Mouse (Mus musculus) neural tube, embryonic 11.5 days (tissue): ENCODE results near the gene Gm10073. TPM values are rescaled to one million over a fixed set of nuclear protein-coding genes. Genes with fewer than 3 reads are reported as not detected.

Experiments used
- ATAC-seq: fragments of 200-750 bp; cut with Nextera tagmentation; 2 replicates; pipeline ENCODE4 v1.8.0; 2017; ENCODE audit warnings: moderate number of reproducible peaks, mild to moderate bottlenecking, moderate TSS enrichment, moderate library complexity; ENCODE audit not compliant: insufficient read depth, low FRiP score, low TSS enrichment
- DNase-seq: peaks from one replicate; pipeline ENCODE4 v3.0.0-alpha.2; 2015; ENCODE audit warnings: low spot score
- H3K27ac ChIP-seq: fragments of 300-500 bp; sonication (generic); 2 replicates; pipeline ENCODE4 v1.5.1; 2014; ENCODE audit warnings: low read depth, mild to moderate bottlenecking, low read length
- H3K27me3 ChIP-seq: fragments of 300-500 bp; sonication (generic); 2 replicates; pipeline ENCODE4 v1.6.1; 2014; ENCODE audit warnings: mild to moderate bottlenecking, low read length, mixed read lengths; ENCODE audit not compliant: control insufficient read depth, insufficient read depth
- H3K36me3 ChIP-seq: fragments of 300-500 bp; sonication (generic); 2 replicates; pipeline ENCODE4 v1.6.1; 2014; ENCODE audit warnings: mild to moderate bottlenecking, low read length, moderate library complexity, mixed read lengths; ENCODE audit not compliant: control insufficient read depth, insufficient read depth
- H3K4me1 ChIP-seq: fragments of 300-500 bp; sonication (generic); 2 replicates; pipeline ENCODE4 v1.6.1; 2014; ENCODE audit warnings: low read length, mixed read lengths; ENCODE audit not compliant: control insufficient read depth, insufficient read depth
- H3K4me2 ChIP-seq: fragments of 300-500 bp; sonication (generic); 2 replicates; pipeline ENCODE4 v1.6.1; 2014; ENCODE audit warnings: low read depth, mild to moderate bottlenecking, moderate library complexity
- H3K4me3 ChIP-seq: fragments of 300-500 bp; sonication (generic); 2 replicates; pipeline ENCODE4 v1.5.1; 2014; ENCODE audit warnings: low read depth, low read length
- H3K9ac ChIP-seq: fragments of 300-500 bp; sonication (generic); 2 replicates; pipeline ENCODE4 v1.6.1; 2014; ENCODE audit warnings: mild to moderate bottlenecking, low read length
- H3K9me3 ChIP-seq: fragments of 300-500 bp; sonication (generic); 2 replicates; pipeline ENCODE4 v1.6.1; 2016; ENCODE audit warnings: low read length; ENCODE audit not compliant: control insufficient read depth
- WGBS: fragments of 180-500 bp; shearing (Covaris S2); extraction: QIAGEN DNeasy Blood & Tissue Kit; methylation state at CpG from one replicate; pipeline ENCODE4 v1.1.7; 2014; 5-methylcytosine and 5-hydroxymethylcytosine counted together
- polyA plus RNA-seq: library from polyadenylated mRNA; unstranded; fragments of >200 nt; fragmentation: Nextera tagmentation; extraction: Ambion mirVana; gene quantifications from 2 replicates; pipeline ENCODE4 v1.2.1, GENCODE M21; 2014

The Gm10073 gene
- polyA plus RNA-seq, 1 experiment from 2014 or later: 4.8 TPM

- H3K36me3 ChIP-seq: no peaks in the 10 kb centered on the region
Observed at GRCm38 (mm10) chr8:106571551-106572172, 1.6 kb downstream of the Gm10073 start.

DNA sequence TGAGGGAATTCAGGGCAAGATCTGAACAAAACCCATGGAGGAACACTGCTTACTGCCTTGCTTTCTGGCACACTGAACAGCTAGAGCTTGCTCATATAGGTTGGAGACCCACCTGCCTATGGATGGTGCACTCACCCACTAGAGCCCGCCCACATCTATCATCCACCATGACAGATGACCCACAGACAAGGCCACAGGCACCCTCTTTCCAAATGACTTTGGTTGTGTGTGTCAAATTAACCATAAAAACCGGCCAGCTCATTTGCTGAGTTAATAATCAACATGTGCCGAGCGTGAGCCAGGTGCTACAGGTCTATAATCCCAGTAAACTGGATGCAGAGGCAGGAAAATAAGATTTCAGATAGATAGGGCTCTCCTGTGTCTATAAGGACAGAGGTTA, 2.9 kb downstream of the Gm10073 start:
- H3K9me3 ChIP-seq: no peaks in the 10 kb centered on the region
- no peak overlapping the region for H3K9ac ChIP-seq
- H3K36me3 ChIP-seq: no peaks in the 10 kb centered on the region
- no peak overlapping the region for H3K27ac ChIP-seq
- no peak for ATAC-seq
- no peak overlapping the region for H3K4me2 ChIP-seq
- WGBS: 45% methylated on average over 4 of the region's 4 CpGs
- H3K27me3 ChIP-seq: no peaks in the 10 kb centered on the region
- H3K4me1 ChIP-seq: no peaks in the 10 kb centered on the region
- DNase-seq: no peak
- no peak overlapping the region for H3K4me3 ChIP-seq

More at GRCm38 (mm10) chr8:106571551-106572172, 1.6 kb downstream of the Gm10073 start:
- no peak for DNase-seq
- no peak overlapping the region for H3K27ac ChIP-seq
- no peaks in the 10 kb centered on the region for H3K27me3 ChIP-seq
- ATAC-seq: no peak
- no peaks in the 10 kb centered on the region for H3K9me3 ChIP-seq
- H3K4me1 ChIP-seq: no peaks in the 10 kb centered on the region
- WGBS: 77% methylated on average over 5 of the region's 5 CpGs
- H3K9ac ChIP-seq: no peak overlapping the region
- no peak overlapping the region for H3K4me3 ChIP-seq
- H3K4me2 ChIP-seq: no peak overlapping the region

DNA sequence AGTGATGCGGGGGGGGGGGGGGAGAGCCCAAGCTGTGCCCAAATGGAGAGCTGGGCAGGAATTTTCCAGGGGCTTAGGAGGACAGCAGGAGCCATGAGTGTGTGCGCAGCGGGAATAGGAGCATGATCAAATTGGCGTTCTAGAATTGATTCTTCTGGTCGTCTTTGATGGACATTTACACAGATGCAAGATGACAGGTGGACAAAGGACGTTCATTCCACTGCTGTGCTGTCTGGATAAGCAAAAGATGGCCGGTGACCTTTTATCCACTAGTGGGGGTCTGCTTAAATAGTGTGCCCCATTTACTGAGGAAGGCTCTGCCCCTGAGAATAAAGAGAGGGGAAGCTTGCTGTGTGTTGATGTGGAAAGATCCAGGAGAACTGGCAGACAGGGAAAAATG, 4.3 kb downstream of the Gm10073 start:
- no peaks in the 10 kb centered on the region for H3K4me1 ChIP-seq
- no peak overlapping the region for H3K9ac ChIP-seq
- H3K4me3 ChIP-seq: no peak overlapping the region
- no peaks in the 10 kb centered on the region for H3K27me3 ChIP-seq
- H3K4me2 ChIP-seq: no peak overlapping the region
- ATAC-seq (no peak), DNase-seq (no peak)
- no peaks in the 10 kb centered on the region for H3K36me3 ChIP-seq
- no peaks in the 10 kb centered on the region for H3K9me3 ChIP-seq
- WGBS: 80% methylated on average over 7 of the region's 7 CpGs
- no peak overlapping the region for H3K27ac ChIP-seq

DNA sequence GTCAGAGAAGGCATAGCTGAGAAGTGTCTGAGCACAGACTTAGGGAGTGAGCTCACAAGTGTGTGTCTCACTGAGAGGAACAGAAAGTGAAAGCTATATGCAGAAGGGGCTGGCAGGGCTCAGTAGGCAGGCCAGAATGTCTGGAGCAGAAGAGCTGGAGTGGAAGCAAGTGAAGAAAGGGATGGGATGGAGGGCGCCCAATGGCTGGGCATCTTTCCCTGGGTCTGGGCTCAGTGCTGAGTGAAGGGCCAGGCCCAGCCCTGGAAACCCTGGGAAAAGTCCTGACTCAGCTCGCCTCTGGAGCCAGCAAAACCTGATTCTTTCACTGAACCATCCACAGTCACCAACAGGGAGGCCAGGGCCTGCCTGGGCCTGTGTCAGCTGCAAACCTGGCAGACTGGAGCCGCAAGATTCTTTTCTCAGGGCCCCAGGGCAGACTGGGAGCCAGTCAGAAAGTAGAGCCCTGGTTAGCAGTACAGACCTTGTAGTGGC, 9.5 kb downstream of the Gm10073 start:
- DNase-seq (no peak), ATAC-seq (no peak)
- H3K4me3 ChIP-seq: no peak overlapping the region
- H3K27me3 ChIP-seq: no peaks in the 10 kb centered on the region
- H3K4me2 ChIP-seq: no peak overlapping the region
- 83% methylated on average over 3 of the region's 3 CpGs for WGBS
- no peaks in the 10 kb centered on the region for H3K9me3 ChIP-seq
- H3K9ac ChIP-seq: no peak overlapping the region
- H3K27ac ChIP-seq: no peak overlapping the region
- H3K36me3 ChIP-seq: no peaks in the 10 kb centered on the region
- H3K4me1 ChIP-seq: no peaks in the 10 kb centered on the region

GRCm38 (mm10) chr8:106561097-106561865, 12.0 kb downstream of the Gm10073 start:
- WGBS: 30% methylated on average over 21 of the region's 21 CpGs
- Histone ChIP-seq H3K9ac (no peak overlapping the region), H3K36me3 (no peaks in the 10 kb centered on the region), H3K27me3 (no peaks in the 10 kb centered on the region), H3K4me1 (no peaks in the 10 kb centered on the region), H3K4me3 (no peak overlapping the region), H3K9me3 (no peaks in the 10 kb centered on the region), H3K27ac (no peak overlapping the region), H3K4me2 (no peak overlapping the region)
- ATAC-seq (no peak), DNase-seq (peak; percentile 53)

GRCm38 (mm10) chr8:106559844-106560243, 13.4 kb downstream of the Gm10073 start:
- no peak for DNase-seq
- no peaks in the 10 kb centered on the region for H3K4me1 ChIP-seq
- no peaks in the 10 kb centered on the region for H3K27me3 ChIP-seq
- no peak for ATAC-seq
- no peaks in the 10 kb centered on the region for H3K36me3 ChIP-seq
- no peak overlapping the region for H3K27ac ChIP-seq
- no peak overlapping the region for H3K9ac ChIP-seq
- H3K4me3 ChIP-seq: no peak overlapping the region
- no peaks in the 10 kb centered on the region for H3K9me3 ChIP-seq
- H3K4me2 ChIP-seq: no peak overlapping the region
- WGBS: 61% methylated on average over 9 of the region's 9 CpGs

DNA sequence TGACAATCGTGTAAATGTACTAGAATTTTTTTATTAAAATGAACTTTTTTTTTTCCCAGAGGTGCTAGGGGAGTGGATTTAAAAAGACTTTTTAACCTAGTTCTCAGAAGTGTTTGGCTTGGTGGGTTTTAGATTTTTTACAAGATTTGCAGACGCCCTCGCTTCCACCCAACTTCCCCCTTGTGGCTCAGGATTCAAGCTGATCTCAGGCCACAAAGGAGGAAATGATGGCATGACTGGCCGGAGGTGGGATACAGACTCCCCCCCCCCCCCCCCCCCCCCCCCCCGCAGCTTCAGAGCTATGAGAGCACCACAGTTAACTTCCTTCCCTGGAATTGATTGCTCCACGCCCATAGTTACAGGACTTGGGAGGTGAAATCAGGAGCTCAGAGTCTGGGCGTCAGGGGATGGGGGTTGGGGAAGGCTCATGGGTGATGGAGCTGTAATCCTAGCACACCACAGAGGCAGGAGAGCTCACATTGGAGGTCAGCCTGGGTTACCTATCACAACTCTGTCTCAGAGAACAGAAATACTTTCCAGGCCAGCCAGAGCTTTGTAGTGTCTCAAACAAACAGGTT, 17.1 kb downstream of the Gm10073 start:
- Histone ChIP-seq H3K4me1 (no peaks in the 10 kb centered on the region), H3K4me2 (no peak overlapping the region), H3K9ac (no peak overlapping the region), H3K27ac (no peak overlapping the region), H3K9me3 (no peaks in the 10 kb centered on the region), H3K36me3 (no peaks in the 10 kb centered on the region), H3K27me3 (no peaks in the 10 kb centered on the region), H3K4me3 (no peak overlapping the region)
- no peak for ATAC-seq
- 67% methylated on average over 6 of the region's 7 CpGs for WGBS
- no peak for DNase-seq

DNA sequence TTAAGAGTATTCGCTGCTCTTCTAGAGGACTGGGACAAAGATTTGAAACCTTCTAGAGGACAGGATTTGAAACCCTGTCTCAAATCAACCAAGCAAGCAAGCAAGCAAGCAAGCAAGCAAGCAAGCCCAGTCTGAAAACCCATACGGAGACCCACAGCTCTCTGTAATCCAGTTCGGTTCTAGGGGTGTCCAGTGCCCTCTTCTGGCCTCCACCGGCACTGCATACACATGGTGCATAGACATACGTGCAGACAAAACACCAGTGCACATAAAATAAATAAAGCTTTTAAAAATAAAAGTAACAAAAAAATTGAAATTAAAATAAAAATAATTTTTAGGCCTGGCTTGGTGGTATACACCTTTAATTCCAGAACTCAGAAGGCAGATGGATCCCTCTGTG, 19.2 kb downstream of the Gm10073 start:
- DNase-seq: no peak
- Histone ChIP-seq H3K9me3 (no peaks in the 10 kb centered on the region), H3K4me1 (no peaks in the 10 kb centered on the region), H3K9ac (no peak overlapping the region), H3K27ac (no peak overlapping the region), H3K4me2 (no peak overlapping the region), H3K4me3 (no peak overlapping the region), H3K36me3 (no peaks in the 10 kb centered on the region), H3K27me3 (no peaks in the 10 kb centered on the region)
- ATAC-seq: no peak
- WGBS: 98% methylated on average over 5 of the region's 5 CpGs
